Mouse (Mus musculus): ENCODE data around the gene Zc3h6. TPM values are rescaled to one million over a fixed set of nuclear protein-coding genes. Genes with fewer than 3 reads are reported as not detected.
A peak's percentile ranks its signal among the peaks of the same experiment; 100 is the strongest.

Zc3h6 gene
- total RNA-seq, 2 experiments from 2014 or later = 12.1 to 14.5 TPM

DNA sequence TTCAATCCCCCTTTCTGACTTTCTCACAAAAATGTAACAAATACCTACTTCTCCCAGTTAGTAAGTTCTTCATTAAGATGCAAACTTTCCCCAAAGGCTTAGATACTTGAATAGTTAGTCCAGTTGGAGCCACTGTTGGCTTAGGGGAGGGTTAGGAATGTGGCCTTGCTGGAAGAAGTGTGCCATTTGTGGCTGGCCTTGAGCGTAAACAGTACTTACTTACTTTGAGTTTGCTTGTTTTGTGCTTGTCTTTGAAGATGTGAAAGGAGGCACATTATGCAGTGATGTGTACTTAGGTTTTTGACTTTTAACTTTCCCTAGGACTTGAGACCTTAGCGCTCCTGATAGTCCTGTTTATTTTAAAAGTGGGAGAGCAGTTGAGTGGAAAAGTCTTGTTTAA lies 52.9 kb downstream of the Zc3h6 start:
- DNase-seq (ENCODE audit: low spot score in 2 of 2) = no peak

GRCm38 (mm10) chr2:129024820-129025219 lies 57.6 kb downstream of the Zc3h6 start:
- DNase-seq (ENCODE audit: low spot score in 2 of 2) = no peak

- DNase-seq (ENCODE audit: low spot score in 2 of 2) = no peak
Measured at GRCm38 (mm10) chr2:129035381-129035780, 68.2 kb downstream of the Zc3h6 start.

DNA sequence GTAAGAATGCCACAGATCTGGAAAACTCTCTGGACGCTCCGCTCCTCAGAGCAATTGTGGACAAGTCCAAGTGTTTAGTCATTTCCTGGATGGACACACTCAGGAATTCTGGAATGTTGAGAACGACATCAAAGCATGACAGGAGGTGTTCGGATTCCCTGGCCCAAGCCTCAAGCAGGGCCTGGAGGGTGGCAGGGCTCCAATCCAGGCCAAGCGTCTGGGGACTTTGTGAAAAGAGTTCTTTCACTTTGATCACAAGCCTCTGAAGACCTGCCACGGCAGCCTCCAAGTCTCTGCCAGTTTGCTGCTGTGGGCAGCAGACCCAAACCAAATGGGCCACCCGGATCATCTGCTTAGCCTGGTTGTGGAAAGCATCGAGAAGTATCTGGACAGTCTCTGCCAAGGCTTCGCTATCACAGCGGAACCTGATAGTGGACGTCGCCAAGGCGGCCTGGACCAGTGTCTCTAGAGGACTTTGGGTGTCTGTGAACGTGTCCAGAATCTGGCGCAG lies 71.3 kb downstream of the Zc3h6 start:
- DNase-seq (ENCODE audit: low spot score in 2 of 2) = peak; percentile 11 to 25

DNA sequence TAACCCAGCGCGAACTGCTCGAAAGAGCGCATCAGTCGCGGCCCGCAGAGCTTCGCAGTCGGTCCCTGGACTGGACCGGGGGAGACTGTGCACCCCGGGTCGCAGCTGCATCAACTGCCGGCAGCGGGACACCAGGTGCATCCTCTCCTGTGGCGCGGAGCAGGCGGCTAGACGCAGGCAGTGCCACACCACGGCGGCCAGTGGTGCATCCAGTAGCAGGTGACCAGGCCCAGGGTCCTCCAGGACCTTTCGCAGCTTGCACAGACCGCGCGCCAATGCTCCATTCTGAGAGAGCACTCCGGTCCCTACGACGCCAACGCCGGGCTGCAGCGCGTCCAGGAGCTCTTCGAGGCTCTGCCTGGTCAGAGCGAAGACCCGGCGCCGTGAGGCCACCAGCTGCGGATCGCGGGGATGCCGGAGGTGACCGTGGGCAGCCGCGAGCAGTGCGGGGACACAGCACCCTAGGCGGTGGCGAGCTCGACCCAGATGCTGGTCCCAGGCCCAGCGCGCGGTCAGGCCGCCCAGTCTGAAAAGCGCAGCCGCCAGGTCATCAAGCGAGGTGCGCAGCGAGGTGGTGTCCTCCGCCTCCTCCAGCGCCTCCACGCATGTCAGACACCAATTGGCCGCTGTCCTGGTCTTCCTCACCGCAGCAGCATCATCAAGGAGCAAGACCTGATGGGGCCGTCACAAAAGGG lies 71.9 kb downstream of the Zc3h6 start:
- no peak for DNase-seq (ENCODE audit: low spot score in 2 of 2)

DNA sequence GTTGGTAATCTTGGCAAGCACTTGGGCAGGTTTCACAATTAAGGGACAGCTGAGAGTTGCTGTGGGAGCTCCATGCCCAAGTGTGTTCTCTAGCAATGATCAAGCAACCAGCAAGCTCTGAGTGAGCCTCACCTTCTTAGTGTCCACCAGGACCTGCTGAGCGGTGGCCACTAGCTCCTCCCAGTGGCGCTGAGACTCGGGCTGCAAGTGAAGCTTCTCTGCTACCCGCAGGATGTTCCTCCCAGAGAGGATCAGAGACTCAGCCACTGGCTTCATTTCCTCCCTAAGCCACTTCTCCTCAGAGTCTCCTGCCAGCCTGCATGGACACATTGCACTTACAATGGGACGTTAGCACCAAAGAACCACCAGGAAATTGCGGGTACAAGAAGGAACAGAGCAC lies 73.4 kb downstream of the Zc3h6 start:
- DNase-seq (ENCODE audit: low spot score in 2 of 2) = no peak

- DNase-seq (ENCODE audit: low spot score in 2 of 2) = no peak
Measured at GRCm38 (mm10) chr2:129046172-129046845, 79.1 kb downstream of the Zc3h6 start.

GRCm38 (mm10) chr2:129046846-129047196 lies 79.6 kb downstream of the Zc3h6 start:
- no peak for DNase-seq (ENCODE audit: low spot score in 2 of 2)

DNA sequence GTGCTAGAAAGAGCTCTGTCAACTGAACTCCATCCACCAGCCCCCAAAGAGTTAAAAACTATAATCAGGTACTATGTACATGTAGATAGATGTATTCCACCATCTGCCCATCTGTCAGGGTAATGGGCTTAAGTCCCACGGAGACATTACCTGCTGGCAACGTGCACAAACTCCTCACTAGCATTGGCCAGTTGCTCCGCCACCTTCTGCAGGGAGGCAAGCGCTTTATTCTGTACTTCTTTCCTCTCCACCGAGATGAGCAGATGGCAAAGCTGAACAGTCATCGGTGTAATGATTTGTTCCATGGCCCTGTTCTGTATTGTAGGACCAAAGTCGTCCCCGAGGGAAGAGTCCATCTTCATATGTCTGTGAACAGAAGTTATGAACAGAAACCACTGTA lies 80.6 kb downstream of the Zc3h6 start, which contains the start of gene Vinac1:
Vinac1 (minus strand) TSS at position 362 of the 400 bp plus-strand sequence.
- no peak for DNase-seq (ENCODE audit: low spot score in 2 of 2)

GRCm38 (mm10) chr2:129052451-129052983 lies 85.3 kb downstream of the Zc3h6 start:
- DNase-seq (ENCODE audit: low spot score in 2 of 2) = no peak

DNA sequence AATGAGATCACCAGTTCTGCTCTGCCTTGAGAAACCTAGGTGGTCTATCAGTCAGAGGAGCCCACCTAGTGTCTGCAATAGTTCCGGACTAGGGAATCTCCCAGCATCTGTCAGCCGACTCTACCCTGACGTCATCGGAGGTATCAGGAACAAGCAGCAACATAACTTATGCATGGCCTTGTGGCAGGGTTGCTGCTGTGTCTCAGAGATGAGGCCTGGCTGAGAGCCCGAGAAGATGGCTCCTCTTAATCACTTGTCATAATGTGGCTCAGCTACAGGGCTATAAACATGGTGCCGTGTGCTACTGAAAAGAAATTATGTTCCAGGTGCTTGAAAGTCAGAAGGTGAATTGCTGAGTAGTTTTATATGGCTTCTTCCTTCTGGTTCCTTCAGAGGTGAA lies 88.5 kb downstream of the Zc3h6 start:
- no peak for DNase-seq (ENCODE audit: low spot score in 2 of 2)

- DNase-seq (ENCODE audit: low spot score in 2 of 2) = no peak
Measured at GRCm38 (mm10) chr2:129056597-129056996, 89.4 kb downstream of the Zc3h6 start.

GRCm38 (mm10) chr2:129057256-129057655 lies 90.1 kb downstream of the Zc3h6 start:
- no peak for DNase-seq (ENCODE audit: low spot score in 2 of 2)

DNA sequence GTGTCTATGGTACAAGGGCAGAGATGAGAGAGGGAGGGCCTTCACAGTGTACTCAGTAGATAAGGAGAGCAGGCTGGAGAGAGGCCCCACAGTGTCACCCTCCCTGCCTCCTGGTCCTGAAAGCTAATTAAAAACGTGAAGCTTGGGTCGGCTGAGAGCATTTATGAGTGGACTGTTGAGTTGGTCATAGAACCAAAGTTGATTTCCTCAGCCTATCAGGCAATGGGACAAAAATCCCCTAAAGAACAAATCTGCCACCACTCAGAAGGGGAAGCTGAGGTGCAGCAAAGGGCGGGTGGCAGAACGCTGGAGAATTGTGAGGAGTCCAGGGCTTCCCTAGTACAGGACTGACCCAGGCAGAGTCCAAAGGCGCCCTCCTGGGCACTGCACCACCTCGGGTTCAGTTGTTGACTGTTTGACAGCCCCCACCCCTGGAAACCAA lies 90.7 kb downstream of the Zc3h6 start:
- no peak for DNase-seq (ENCODE audit: low spot score in 2 of 2)

GRCm38 (mm10) chr2:129061456-129062059 lies 94.4 kb downstream of the Zc3h6 start:
- DNase-seq (ENCODE audit: low spot score in 2 of 2) = no peak

- DNase-seq (ENCODE audit: low spot score in 2 of 2) = peak; percentile 62 to 69
Measured at GRCm38 (mm10) chr2:129065437-129066282, 98.5 kb downstream of the Zc3h6 start, which contains the start of gene Ttl. Gene Ttl, plus strand, starts transcription at chr2:129065942.

GRCm38 (mm10) chr2:129066326-129066725 lies 99.1 kb downstream of the Zc3h6 start:
- peak; percentile 23 to 37 for DNase-seq (ENCODE audit: low spot score in 2 of 2)

Data from layer of hippocampus, postnatal 14 days (tissue).